Mouse (Mus musculus): ENCODE results near the gene Carmil3.
A peak's percentile ranks its signal among the peaks of the same experiment; 100 is the strongest.

Carmil3 gene

GRCm38 (mm10) chr14:55542268-55542667, 51.8 kb downstream of the Carmil3 start:
- no peak for DNase-seq (ENCODE audit: low spot score)

- no peak for DNase-seq (ENCODE audit: low spot score)
These were observed 53.9 kb downstream of the Carmil3 start for GRCm38 (mm10) chr14:55544334-55544733.

DNA sequence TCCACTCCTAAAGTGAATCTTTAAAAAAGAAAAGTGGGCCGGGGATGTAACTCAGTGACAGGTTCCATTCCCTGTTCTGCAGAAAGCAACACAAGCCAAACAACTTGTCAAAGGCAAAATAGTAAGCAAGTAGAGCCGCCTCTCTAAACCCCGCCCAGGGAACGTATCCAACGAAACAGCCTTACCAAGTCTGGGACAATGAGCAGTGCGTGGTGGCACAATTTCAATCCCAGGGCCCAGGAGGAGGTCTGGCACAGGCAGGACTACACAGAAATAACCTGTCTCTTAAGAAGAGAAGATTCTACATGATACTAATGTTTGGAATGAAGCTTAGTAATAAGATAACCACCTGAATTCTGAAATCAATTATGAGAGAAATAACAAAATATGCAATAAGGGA, 59.7 kb downstream of the Carmil3 start:
- no peak for DNase-seq (ENCODE audit: low spot score)

- no peak for DNase-seq (ENCODE audit: low spot score)
These were observed 60.9 kb downstream of the Carmil3 start for GRCm38 (mm10) chr14:55551347-55551746.

GRCm38 (mm10) chr14:55551794-55552193, 61.3 kb downstream of the Carmil3 start:
- DNase-seq (ENCODE audit: low spot score) = no peak

- DNase-seq (ENCODE audit: low spot score) = no peak
These were observed 64.2 kb downstream of the Carmil3 start for GRCm38 (mm10) chr14:55554635-55555034.

GRCm38 (mm10) chr14:55555788-55556187, 65.3 kb downstream of the Carmil3 start:
- no peak for DNase-seq (ENCODE audit: low spot score)

DNA sequence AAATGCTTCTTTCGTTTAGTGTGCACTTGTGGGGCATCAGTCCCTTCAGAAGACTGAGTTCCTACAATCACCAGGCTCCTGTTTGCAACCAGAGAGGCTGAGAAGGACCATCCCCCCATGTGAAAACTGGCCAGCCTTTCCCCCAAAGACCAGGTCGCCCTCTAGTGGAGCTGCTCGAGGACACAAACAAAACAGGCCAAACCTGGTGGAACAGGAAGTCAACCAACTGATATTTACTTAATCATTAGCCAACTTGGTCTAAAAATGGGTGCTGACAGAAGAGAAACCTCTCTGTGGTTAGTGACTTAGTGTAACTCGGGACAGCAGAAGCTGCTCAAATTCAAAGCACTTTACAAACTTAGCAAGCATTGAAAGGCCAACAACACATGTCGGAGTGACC, 66.6 kb downstream of the Carmil3 start:
- peak; percentile 48 for DNase-seq (ENCODE audit: low spot score)

GRCm38 (mm10) chr14:55557587-55557986, 67.1 kb downstream of the Carmil3 start:
- DNase-seq (ENCODE audit: low spot score) = no peak

Data from ovary, postnatal 10 days (tissue).